Mouse (Mus musculus) intestine, embryonic 16.5 days (tissue): ENCODE results near the gene Ddr2. TPM values are rescaled to one million over a fixed set of nuclear protein-coding genes. Genes with fewer than 3 reads are reported as not detected.

Source experiments
- ATAC-seq: fragments of 200-750 bp; cut with Nextera tagmentation; 2 replicates; pipeline ENCODE4 v1.8.0; 2017; ENCODE audit warnings: moderate TSS enrichment, moderate library complexity
- H3K27ac ChIP-seq: fragments of 300-500 bp; sonication (generic); 2 replicates; pipeline ENCODE4 v1.5.1; 2014; ENCODE audit warnings: mild to moderate bottlenecking, low read length
- H3K27me3 ChIP-seq: fragments of 300-500 bp; sonication (generic); replicated peaks from 2 replicates; pipeline ENCODE4 v1.6.1; 2014; ENCODE audit warnings: low read length, control low read depth, mixed read lengths; ENCODE audit not compliant: control insufficient read depth, insufficient read depth
- H3K36me3 ChIP-seq: fragments of 300-500 bp; sonication (generic); 2 replicates; pipeline ENCODE4 v1.6.1; 2014; ENCODE audit warnings: low read length, control low read depth; ENCODE audit not compliant: control insufficient read depth, insufficient read depth
- H3K4me1 ChIP-seq: fragments of 300-500 bp; sonication (generic); 2 replicates; pipeline ENCODE4 v1.6.1; 2014; ENCODE audit warnings: low read length, control low read depth, mixed read lengths; ENCODE audit not compliant: control insufficient read depth, insufficient read depth
- H3K4me2 ChIP-seq: fragments of 300-500 bp; sonication (generic); 2 replicates; pipeline ENCODE4 v1.6.1; 2014; ENCODE audit warnings: low read depth, low read length, control low read depth
- H3K4me3 ChIP-seq: fragments of 300-500 bp; sonication (generic); 2 replicates; pipeline ENCODE4 v1.5.1; 2014; ENCODE audit warnings: mild to moderate bottlenecking, low read length
- H3K9ac ChIP-seq: fragments of 300-500 bp; sonication (generic); 2 replicates; pipeline ENCODE4 v1.6.1; 2014; ENCODE audit warnings: low read depth, low read length
- H3K9me3 ChIP-seq: fragments of 300-500 bp; sonication (generic); 2 replicates; pipeline ENCODE4 v1.6.1; 2016; ENCODE audit warnings: low read length, control low read depth; ENCODE audit not compliant: control insufficient read depth
- WGBS: fragments of 180-500 bp; shearing (Covaris S2); extraction: QIAGEN DNeasy Blood & Tissue Kit; methylation state at CpG from one replicate; pipeline ENCODE4 v1.1.7; 2014; 5-methylcytosine and 5-hydroxymethylcytosine counted together
- polyA plus RNA-seq: library from polyadenylated mRNA; unstranded; fragments of >200 nt; fragmentation: Nextera tagmentation; extraction: Ambion mirVana; gene quantifications from 2 replicates; pipeline ENCODE4 v1.2.1, GENCODE M21; 2015

Gene Ddr2
- polyA plus RNA-seq = 31.9 and 34.8 TPM in 2 replicates

- no peaks in the 10 kb centered on the region for H3K27me3 ChIP-seq
- peak; percentile 87 for ATAC-seq
- 46% methylated on average over 17 of the region's 17 CpGs for WGBS
- H3K9me3 ChIP-seq = no peaks in the 10 kb centered on the region
- H3K4me1 ChIP-seq = peaks cover 9% of the 10 kb centered on the region; the same call in 1 of the 2 replicates
- H3K9ac ChIP-seq = peak within 1 kb of the TSS; percentile 61
- H3K4me3 ChIP-seq = peak within 1 kb of the TSS; percentile 49
- H3K36me3 ChIP-seq = no peaks in the 10 kb centered on the region
- H3K4me2 ChIP-seq = peak within 1 kb of the TSS; percentile 44
- peak within 1 kb of the TSS; percentile 94 for H3K27ac ChIP-seq
Measured at GRCm38 (mm10) chr1:170110516-170111332, at the start of gene Ddr2. Ddr2 (minus strand) TSS chr1:170110762.

- H3K4me3 ChIP-seq = no peak overlapping the region
- no peaks in the 10 kb centered on the region for H3K27me3 ChIP-seq
- ATAC-seq = no peak
- no peak overlapping the region for H3K4me2 ChIP-seq
- no peak overlapping the region for H3K27ac ChIP-seq
- H3K4me1 ChIP-seq = 0 out of 2 replicates have a peak, but pooled peaks cover 4% of the 10 kb centered on the region
- H3K9ac ChIP-seq = no peak overlapping the region
- no peaks in the 10 kb centered on the region for H3K9me3 ChIP-seq
- H3K36me3 ChIP-seq = peaks cover 3% of the 10 kb centered on the region; the same call in 1 of the 2 replicates
- 89% methylated on average over 2 of the region's 2 CpGs for WGBS
Measured at GRCm38 (mm10) chr1:170159707-170160106, 49.1 kb upstream of the Ddr2 start.

- Histone ChIP-seq H3K27me3 (no peaks in the 10 kb centered on the region), H3K27ac (no peak overlapping the region), H3K9me3 (no peaks in the 10 kb centered on the region), H3K4me2 (no peak overlapping the region), H3K36me3 (0 out of 2 replicates have a peak, but pooled peaks cover 3% of the 10 kb centered on the region), H3K4me1 (no peaks in the 10 kb centered on the region), H3K9ac (no peak overlapping the region), H3K4me3 (no peak overlapping the region)
- no peak for ATAC-seq
- WGBS = 63% methylated on average over 5 of the region's 5 CpGs
Measured at GRCm38 (mm10) chr1:170155761-170156160, 45.2 kb upstream of the Ddr2 start.

- Histone ChIP-seq H3K4me2 (no peak overlapping the region), H3K36me3 (0 out of 2 replicates have a peak, but pooled peaks cover 3% of the 10 kb centered on the region), H3K27ac (no peak overlapping the region), H3K4me3 (no peak overlapping the region), H3K27me3 (no peaks in the 10 kb centered on the region), H3K4me1 (no peaks in the 10 kb centered on the region), H3K9me3 (no peaks in the 10 kb centered on the region), H3K9ac (no peak overlapping the region)
- WGBS = 77% methylated on average over 2 of the region's 2 CpGs
- ATAC-seq = no peak
Measured at GRCm38 (mm10) chr1:170155298-170155697, 44.7 kb upstream of the Ddr2 start.

- no peak overlapping the region for H3K4me2 ChIP-seq
- no peaks in the 10 kb centered on the region for H3K27me3 ChIP-seq
- H3K9ac ChIP-seq = no peak overlapping the region
- H3K9me3 ChIP-seq = no peaks in the 10 kb centered on the region
- H3K27ac ChIP-seq = no peak overlapping the region
- no peak overlapping the region for H3K4me3 ChIP-seq
- 0 out of 2 replicates have a peak, but pooled peaks cover 3% of the 10 kb centered on the region for H3K36me3 ChIP-seq
- whole genome bisulfite sequencing = 89% methylated on average over 8 of the region's 8 CpGs
- no peak for ATAC-seq
- no peaks in the 10 kb centered on the region for H3K4me1 ChIP-seq
Measured at GRCm38 (mm10) chr1:170153986-170154385, 43.4 kb upstream of the Ddr2 start.

- 96% methylated on average over 2 of the region's 2 CpGs for WGBS
- no peaks in the 10 kb centered on the region for H3K4me1 ChIP-seq
- no peak for ATAC-seq
- H3K9me3 ChIP-seq = no peaks in the 10 kb centered on the region
- no peak overlapping the region for H3K9ac ChIP-seq
- H3K27ac ChIP-seq = no peak overlapping the region
- no peak overlapping the region for H3K4me3 ChIP-seq
- no peaks in the 10 kb centered on the region for H3K27me3 ChIP-seq
- H3K4me2 ChIP-seq = no peak overlapping the region
- 0 out of 2 replicates have a peak, but pooled peaks cover 3% of the 10 kb centered on the region for H3K36me3 ChIP-seq
Measured at GRCm38 (mm10) chr1:170152552-170152951, 42.0 kb upstream of the Ddr2 start.

- H3K4me3 ChIP-seq = no peak overlapping the region
- 87% methylated on average over 6 of the region's 6 CpGs for WGBS
- ATAC-seq = no peak
- H3K27me3 ChIP-seq = no peaks in the 10 kb centered on the region
- no peaks in the 10 kb centered on the region for H3K4me1 ChIP-seq
- no peak overlapping the region for H3K9ac ChIP-seq
- H3K27ac ChIP-seq = no peak overlapping the region
- H3K36me3 ChIP-seq = no peaks in the 10 kb centered on the region
- no peak overlapping the region for H3K4me2 ChIP-seq
- H3K9me3 ChIP-seq = no peaks in the 10 kb centered on the region
Measured at GRCm38 (mm10) chr1:170150870-170151269, 40.3 kb upstream of the Ddr2 start.

GRCm38 (mm10) chr1:170149756-170150155 is 39.2 kb upstream of the Ddr2 start:
- ATAC-seq = no peak
- Histone ChIP-seq H3K9me3 (no peaks in the 10 kb centered on the region), H3K4me2 (no peak overlapping the region), H3K9ac (no peak overlapping the region), H3K36me3 (no peaks in the 10 kb centered on the region), H3K27ac (no peak overlapping the region), H3K4me3 (no peak overlapping the region), H3K27me3 (no peaks in the 10 kb centered on the region), H3K4me1 (no peaks in the 10 kb centered on the region)
- WGBS = 88% methylated on average over 4 of the region's 4 CpGs

GRCm38 (mm10) chr1:170148536-170148935 is 38.0 kb upstream of the Ddr2 start:
- Histone ChIP-seq H3K36me3 (no peaks in the 10 kb centered on the region), H3K27me3 (no peaks in the 10 kb centered on the region), H3K4me1 (no peaks in the 10 kb centered on the region), H3K9ac (no peak overlapping the region), H3K27ac (no peak overlapping the region), H3K9me3 (no peaks in the 10 kb centered on the region), H3K4me3 (no peak overlapping the region), H3K4me2 (no peak overlapping the region)
- 89% methylated on average over 6 of the region's 6 CpGs for WGBS
- no peak for ATAC-seq
